Mouse (Mus musculus): ENCODE measurements at regions not wholly inside any gene's neighbourhood (a gene's known extent, or its start where the extent isn't known, plus 50 kb on each side); places are given as distances from the start of the nearest gene placed in this dataset.

- 19% methylated on average over 22 of the region's 22 CpGs for WGBS
Observed at GRCm38 (mm10) chr5:120251697-120252401, 135.6 kb downstream of the Rbm19 start.

GRCm38 (mm10) chr5:120252551-120252950 is 136.3 kb downstream of the Rbm19 start:
- ATAC-seq (ENCODE audit: insufficient read depth, low read depth) (no peak), DNase-seq (ENCODE audit: low spot score) (peak; percentile 58)
- H3K36me3 ChIP-seq (replicated peaks; ENCODE audit: control insufficient read depth, insufficient read depth, low read length), result no peaks in the 10 kb centered on the region
- no peak overlapping the region for H3K9ac ChIP-seq (replicated peaks; ENCODE audit: low read depth, low read length)
- no peak overlapping the region for H3K4me3 ChIP-seq (ENCODE audit: low read depth, low read length)
- no peak overlapping the region for H3K4me2 ChIP-seq (ENCODE audit: low read depth, low read length)
- TF ChIP-seq CTCF (IDR thresholded peaks at IDR 0.05; ENCODE audit: low read depth) (peak; percentile 49), EP300 (IDR thresholded peaks at IDR 0.05; ENCODE audit: low read depth) (no peak)
- H3K27ac ChIP-seq (ENCODE audit: low read depth), result no peak overlapping the region
- H3K9me3 ChIP-seq (replicated peaks; ENCODE audit: control insufficient read depth, low read length), result no peaks in the 10 kb centered on the region
- H3K4me1 ChIP-seq (ENCODE audit: control insufficient read depth, insufficient read depth), result no peaks in the 10 kb centered on the region
- peaks cover 40% of the 10 kb centered on the region for H3K27me3 ChIP-seq (ENCODE audit: control insufficient read depth, insufficient read depth, low read length)
- 10% methylated on average over 8 of the region's 8 CpGs for WGBS

More at GRCm38 (mm10) chr5:120251697-120252401, 135.6 kb downstream of the Rbm19 start:
- no peaks in the 10 kb centered on the region for H3K9me3 ChIP-seq (replicated peaks; ENCODE audit: control insufficient read depth, low read length)
- H3K27me3 ChIP-seq (ENCODE audit: control insufficient read depth, insufficient read depth, low read length), result peaks cover 42% of the 10 kb centered on the region
- ATAC-seq (ENCODE audit: insufficient read depth, low read depth) (no peak), DNase-seq (ENCODE audit: low spot score) (no peak)
- H3K4me3 ChIP-seq (ENCODE audit: low read depth, low read length), result no peak overlapping the region; the same call in 1 of the 2 replicates
- no peaks in the 10 kb centered on the region for H3K4me1 ChIP-seq (ENCODE audit: control insufficient read depth, insufficient read depth)
- H3K9ac ChIP-seq (replicated peaks; ENCODE audit: low read depth, low read length), result no peak overlapping the region
- no peak for TF ChIP-seq EP300 (IDR thresholded peaks at IDR 0.05; ENCODE audit: low read depth)
- TF ChIP-seq CTCF (IDR thresholded peaks at IDR 0.05; ENCODE audit: low read depth), result no peak
- no peaks in the 10 kb centered on the region for H3K36me3 ChIP-seq (replicated peaks; ENCODE audit: control insufficient read depth, insufficient read depth, low read length)
- no peak overlapping the region for H3K27ac ChIP-seq (ENCODE audit: low read depth)
- no peak overlapping the region for H3K4me2 ChIP-seq (ENCODE audit: low read depth, low read length)

- Histone ChIP-seq H3K27me3 (ENCODE audit: control insufficient read depth, insufficient read depth, low read length) (peaks cover 45% of the 10 kb centered on the region), H3K9me3 (replicated peaks; ENCODE audit: control insufficient read depth, low read length) (no peaks in the 10 kb centered on the region), H3K4me1 (ENCODE audit: control insufficient read depth, insufficient read depth) (no peaks in the 10 kb centered on the region), H3K36me3 (replicated peaks; ENCODE audit: control insufficient read depth, insufficient read depth, low read length) (no peaks in the 10 kb centered on the region), H3K4me2 (ENCODE audit: low read depth, low read length) (no peak overlapping the region), H3K4me3 (ENCODE audit: low read depth, low read length) (no peak overlapping the region), H3K27ac (ENCODE audit: low read depth) (no peak overlapping the region), H3K9ac (replicated peaks; ENCODE audit: low read depth, low read length) (no peak overlapping the region)
- no peak for ATAC-seq (ENCODE audit: insufficient read depth, low read depth)
- WGBS, result 31% methylated on average over 14 of the region's 14 CpGs
- DNase-seq (ENCODE audit: low spot score), result no peak
- TF ChIP-seq EP300 (IDR thresholded peaks at IDR 0.05; ENCODE audit: low read depth) (no peak), CTCF (IDR thresholded peaks at IDR 0.05; ENCODE audit: low read depth) (no peak)
Observed at GRCm38 (mm10) chr5:120262715-120263273, 146.5 kb downstream of the Rbm19 start.

GRCm38 (mm10) chr5:120269416-120269860 is 153.2 kb downstream of the Rbm19 start:
- DNase-seq (ENCODE audit: low spot score) (no peak), ATAC-seq (ENCODE audit: insufficient read depth, low read depth) (no peak)
- Histone ChIP-seq H3K4me2 (ENCODE audit: low read depth, low read length) (0 out of 2 replicates have a peak overlapping the region, but pooled peaks have one; percentile 27), H3K4me3 (ENCODE audit: low read depth, low read length) (no peak overlapping the region), H3K27ac (ENCODE audit: low read depth) (no peak overlapping the region), H3K9ac (replicated peaks; ENCODE audit: low read depth, low read length) (no peak overlapping the region), H3K36me3 (replicated peaks; ENCODE audit: control insufficient read depth, insufficient read depth, low read length) (no peaks in the 10 kb centered on the region), H3K4me1 (ENCODE audit: control insufficient read depth, insufficient read depth) (no peaks in the 10 kb centered on the region), H3K27me3 (ENCODE audit: control insufficient read depth, insufficient read depth, low read length) (0 out of 2 replicates have a peak, but pooled peaks cover 31% of the 10 kb centered on the region), H3K9me3 (replicated peaks; ENCODE audit: control insufficient read depth, low read length) (no peaks in the 10 kb centered on the region)
- WGBS, result 6% methylated on average over 22 of the region's 22 CpGs
- no peak for TF ChIP-seq EP300 (IDR thresholded peaks at IDR 0.05; ENCODE audit: low read depth)
- TF ChIP-seq CTCF (IDR thresholded peaks at IDR 0.05; ENCODE audit: low read depth), result no peak

- Histone ChIP-seq H3K9me3 (replicated peaks; ENCODE audit: control insufficient read depth, low read length) (no peaks in the 10 kb centered on the region), H3K27ac (ENCODE audit: low read depth) (no peak overlapping the region), H3K9ac (replicated peaks; ENCODE audit: low read depth, low read length) (no peak overlapping the region), H3K4me1 (ENCODE audit: control insufficient read depth, insufficient read depth) (no peaks in the 10 kb centered on the region), H3K36me3 (replicated peaks; ENCODE audit: control insufficient read depth, insufficient read depth, low read length) (no peaks in the 10 kb centered on the region), H3K27me3 (ENCODE audit: control insufficient read depth, insufficient read depth, low read length) (0 out of 2 replicates have a peak, but pooled peaks cover 31% of the 10 kb centered on the region), H3K4me3 (ENCODE audit: low read depth, low read length) (no peak overlapping the region), H3K4me2 (ENCODE audit: low read depth, low read length) (no peak overlapping the region)
- no peak for DNase-seq (ENCODE audit: low spot score)
- no peak for ATAC-seq (ENCODE audit: insufficient read depth, low read depth)
- 64% methylated on average over 14 of the region's 14 CpGs for WGBS
- TF ChIP-seq EP300 (IDR thresholded peaks at IDR 0.05; ENCODE audit: low read depth) (no peak), CTCF (IDR thresholded peaks at IDR 0.05; ENCODE audit: low read depth) (no peak)
Observed at GRCm38 (mm10) chr5:120270887-120271616, 154.8 kb downstream of the Rbm19 start.
